Mouse (Mus musculus) embryonic fibroblast, embryonic 13.5 days (primary cell): ENCODE measurements at regions not wholly inside any gene's neighbourhood (a gene's known extent, or its start where the extent isn't known, plus 50 kb on each side); places are given as distances from the start of the nearest gene placed in this dataset.

ENCODE experiments used
- CTCF ChIP-seq: IDR thresholded peaks from 2 replicates; pipeline ENCODE4 v1.5.1; 2011; ENCODE audit warnings: mild to moderate bottlenecking, control low read depth, low read length, moderate library complexity, borderline replicate concordance; ENCODE audit not compliant: insufficient read depth
- POLR2A ChIP-seq: IDR thresholded peaks from 2 replicates; pipeline ENCODE4 v1.6.1; 2011; ENCODE audit warnings: low read depth, mild to moderate bottlenecking, control low read depth, low read length, moderate library complexity

- TF ChIP-seq CTCF = no peak
- no peak for TF ChIP-seq POLR2A
These were observed 528.5 kb downstream of the Tmem38b start for GRCm38 (mm10) chr4:54354391-54354726.
